Mouse (Mus musculus) embryo, embryonic 11 days (tissue): ENCODE measurements around the gene Mfsd11.
A peak's percentile ranks its signal among the peaks of the same experiment; 100 is the strongest.
"Not testable (repeated sequence)": the region's sequence is repeated elsewhere in the genome, so short reads cannot be mapped to it uniquely, and the experiment has no call there.

Source experiments
- DNase-seq: peaks from one replicate; pipeline ENCODE4 v3.0.0-alpha.2; 2015

Gene Mfsd11

DNA sequence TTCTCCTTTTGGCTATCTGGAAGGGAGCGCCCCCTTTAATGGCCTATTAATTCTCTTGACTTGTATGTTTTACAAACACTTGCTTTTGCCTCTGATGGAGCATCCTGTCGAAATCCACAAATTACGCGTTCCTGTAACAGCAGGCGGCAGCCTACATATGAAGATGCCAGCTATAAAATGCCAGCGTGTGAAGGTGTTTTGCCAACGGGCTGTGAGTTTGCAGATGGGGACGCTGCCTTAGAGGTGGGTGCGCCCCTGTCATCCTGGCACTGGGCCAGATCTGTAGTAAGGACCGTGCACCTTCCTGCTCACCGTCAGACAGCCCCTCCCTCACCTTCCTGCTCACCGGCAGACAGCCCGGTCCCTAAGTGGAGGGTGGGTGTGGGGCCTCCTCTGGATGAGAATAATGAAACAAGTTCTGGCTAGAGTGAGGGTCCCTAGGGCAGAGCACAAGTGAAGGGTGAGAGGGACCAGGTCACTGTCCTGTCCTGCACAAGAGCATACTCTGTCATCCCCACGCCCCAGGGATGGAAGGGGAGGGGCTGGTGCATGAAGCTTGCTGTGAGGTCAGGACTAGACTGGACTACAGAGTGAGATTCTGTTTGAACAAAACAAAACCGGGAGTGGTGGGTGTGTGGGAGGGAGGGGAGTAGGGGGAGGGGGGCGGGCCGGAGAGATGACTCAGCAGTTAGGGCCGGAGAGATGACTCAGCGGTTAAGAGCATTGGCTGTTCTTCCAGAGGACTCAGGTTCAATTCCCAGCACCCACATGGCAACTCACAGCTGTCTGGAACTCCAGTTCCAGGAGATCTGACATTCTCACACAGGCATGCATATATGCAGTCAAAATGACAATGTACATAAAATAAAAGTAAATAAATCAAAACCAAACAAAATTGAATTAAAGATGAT, 41.5 kb downstream of the Mfsd11 start:
- no peak for DNase-seq

DNA sequence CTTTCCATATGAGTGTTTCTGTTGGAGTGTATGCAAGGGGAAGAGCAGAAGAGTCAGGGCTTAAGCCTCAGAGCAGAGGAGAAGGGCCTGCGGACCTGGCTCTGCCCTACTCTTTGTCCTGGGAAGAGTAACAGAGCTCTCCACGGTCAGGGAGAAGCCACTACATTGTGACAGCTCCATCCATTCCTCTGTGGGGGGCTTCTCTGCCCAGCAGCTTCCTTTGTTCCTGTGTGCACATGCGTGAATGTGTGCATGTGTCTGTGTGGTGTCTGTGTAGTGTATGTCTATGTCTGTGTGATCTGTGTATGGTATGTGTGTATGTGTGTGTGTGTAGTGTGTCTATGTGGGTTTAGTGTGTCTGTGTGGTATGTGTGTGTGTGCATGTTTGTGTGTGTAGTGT, 43.2 kb downstream of the Mfsd11 start:
- DNase-seq = no peak

DNA sequence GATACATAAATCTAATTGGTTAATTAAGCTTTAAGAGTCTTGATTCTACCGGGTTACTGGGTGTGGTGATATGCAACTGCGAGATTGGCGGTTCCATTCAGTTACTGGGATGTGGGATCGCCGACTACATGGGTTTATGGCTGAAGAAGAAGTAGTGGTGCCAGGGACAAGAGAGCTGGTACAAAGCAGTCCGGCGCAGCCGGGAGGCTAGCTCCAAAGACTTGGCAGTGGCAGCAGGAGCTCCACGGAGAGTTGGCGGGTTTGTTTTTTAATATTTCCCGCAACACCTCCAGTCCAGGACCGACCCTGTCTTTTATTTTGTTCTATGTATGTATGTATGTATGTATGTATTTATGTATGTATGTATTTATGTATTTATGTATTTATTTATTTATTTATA, 47.0 kb downstream of the Mfsd11 start:
- no peak for DNase-seq

DNA sequence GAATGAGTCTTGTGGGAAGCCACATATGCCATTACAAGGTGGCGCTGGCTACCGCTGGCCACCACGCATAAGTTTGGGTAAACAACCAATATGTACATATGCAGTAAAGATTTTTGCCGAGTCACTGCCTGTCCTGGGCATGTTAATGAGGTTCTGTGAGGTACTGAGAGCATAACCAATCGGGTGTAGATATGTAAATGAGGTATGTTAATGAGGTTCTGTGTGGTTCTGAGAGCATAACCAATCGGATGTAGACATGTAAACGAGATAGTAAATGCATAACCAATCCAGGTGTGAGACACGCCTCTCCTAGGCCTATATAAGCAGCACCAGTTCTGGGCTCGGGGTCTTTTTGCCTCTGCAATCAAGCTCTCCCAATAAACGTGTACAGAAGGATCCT, 50.3 kb downstream of the Mfsd11 start:
- DNase-seq = not testable (repeated sequence)

DNA sequence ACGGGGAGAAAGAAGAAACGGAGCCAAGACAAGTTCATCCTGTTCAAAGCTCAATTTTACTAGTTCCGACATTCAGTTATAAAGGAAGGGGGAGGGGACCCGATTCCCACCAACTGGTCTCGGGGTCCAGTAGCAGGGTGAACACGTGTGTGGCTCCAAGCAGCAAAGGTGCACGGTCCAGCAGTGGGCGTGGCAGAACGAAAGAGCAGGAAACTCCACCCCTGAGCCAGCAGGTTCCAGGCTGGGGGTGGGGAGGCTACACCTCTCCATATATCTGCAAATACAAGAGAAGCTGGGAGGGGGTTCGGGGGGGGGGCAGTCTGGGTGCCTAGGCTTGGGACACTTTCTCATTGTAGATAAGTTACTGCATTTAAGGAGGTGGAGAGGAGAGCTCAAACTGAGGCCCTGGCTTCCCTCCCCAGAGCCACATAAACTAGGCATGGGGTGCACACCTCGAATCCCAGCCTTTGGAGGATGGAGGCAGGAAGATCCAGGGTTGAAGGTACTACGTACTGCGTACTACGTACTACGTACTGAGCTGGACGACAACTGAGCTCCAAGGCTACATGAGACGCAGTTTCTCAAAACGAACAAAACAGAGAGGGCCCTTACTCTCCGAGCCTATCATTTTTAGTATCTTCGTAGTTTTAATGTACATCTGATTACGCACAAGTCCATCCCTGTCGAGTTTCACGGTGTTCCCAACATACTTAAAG, 53.7 kb downstream of the Mfsd11 start:
- no peak for DNase-seq

DNA sequence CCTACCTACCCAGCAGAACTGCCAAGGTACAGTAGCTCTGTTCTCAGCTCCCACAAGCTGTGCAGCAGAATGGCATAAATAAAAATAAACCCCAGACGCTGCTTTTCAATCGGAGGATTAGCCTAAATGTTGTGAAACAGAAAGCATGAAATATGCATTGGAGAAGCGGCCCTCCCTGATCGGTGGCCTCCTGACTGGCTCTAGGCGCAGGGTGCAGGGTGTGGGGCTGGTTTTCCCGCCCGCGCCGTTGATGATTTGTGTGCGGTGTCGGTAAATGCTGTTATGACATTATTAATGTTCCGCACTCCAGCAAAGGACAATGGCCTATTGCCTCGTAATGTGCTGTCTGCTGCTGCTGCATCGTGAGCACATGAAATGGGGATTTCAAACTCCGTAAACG, 61.3 kb downstream of the Mfsd11 start:
- no peak for DNase-seq

DNA sequence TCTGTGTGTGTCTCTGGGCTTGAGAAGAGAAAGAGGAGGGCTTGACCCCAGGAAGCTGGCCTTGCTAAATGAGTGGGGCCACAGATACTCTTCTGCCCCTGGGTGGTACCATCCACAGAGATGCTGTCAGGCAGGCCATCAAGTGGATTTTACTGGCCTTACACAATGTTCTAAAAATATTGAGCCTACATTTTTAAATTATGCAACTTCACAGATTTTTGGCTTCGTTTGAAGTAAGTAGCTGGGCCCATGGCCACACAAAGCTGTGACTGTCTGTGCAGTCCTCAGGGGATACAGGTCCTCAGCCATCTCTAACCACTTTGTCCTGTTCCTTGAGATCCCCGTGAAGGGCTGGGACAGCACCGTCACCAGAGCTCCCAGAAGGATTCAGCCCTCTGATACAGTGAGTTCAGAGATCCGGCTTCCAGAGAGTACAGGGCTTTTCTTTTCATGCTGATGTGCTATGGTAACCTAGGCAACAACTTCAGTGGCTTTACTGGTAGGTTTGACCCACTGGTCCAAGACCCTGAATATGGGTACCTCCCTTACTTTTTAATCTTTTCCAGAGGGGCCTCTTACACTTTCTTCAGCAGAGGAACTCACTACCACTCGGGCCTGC, 62.1 kb downstream of the Mfsd11 start:
- DNase-seq = no peak

DNA sequence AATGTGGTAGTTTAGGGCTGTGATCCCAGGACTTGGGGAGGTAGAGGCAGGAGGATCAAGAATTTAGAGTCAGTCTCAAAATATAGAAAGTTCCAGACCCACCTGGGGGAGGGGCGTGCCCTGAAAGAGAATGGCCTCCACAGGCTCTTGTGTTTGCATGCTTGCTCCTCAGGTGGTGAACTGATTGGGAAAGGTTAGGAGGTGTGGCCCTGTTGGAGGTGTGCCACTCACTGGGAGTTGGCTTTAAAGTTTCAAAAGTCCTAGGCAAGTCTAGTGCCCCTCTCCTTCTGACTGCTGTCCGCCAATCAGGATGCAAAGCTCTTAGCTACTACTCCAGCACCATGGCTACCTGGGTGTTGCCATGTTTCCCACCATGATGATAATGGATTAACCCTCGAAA, 63.0 kb downstream of the Mfsd11 start:
- DNase-seq = no peak

DNA sequence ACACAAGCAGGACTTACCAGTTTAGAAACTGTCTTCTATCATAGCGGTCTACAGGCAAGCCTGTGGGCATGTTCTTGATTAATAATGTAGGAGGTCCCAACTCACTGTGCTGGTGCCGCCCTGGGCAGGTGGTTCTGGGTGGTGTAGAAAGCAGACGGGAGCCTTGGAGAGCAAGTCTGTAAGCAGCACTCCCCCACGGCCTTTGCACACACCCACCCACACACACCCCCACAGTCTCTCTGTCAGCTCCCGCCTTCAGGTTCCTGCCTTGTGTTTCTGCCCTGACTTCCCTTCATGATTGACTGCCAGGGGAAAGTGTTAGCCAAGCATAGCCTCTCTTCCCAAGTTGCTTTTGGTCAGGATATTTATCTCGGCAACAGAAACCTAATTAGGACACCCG, 65.1 kb downstream of the Mfsd11 start:
- no peak for DNase-seq

DNA sequence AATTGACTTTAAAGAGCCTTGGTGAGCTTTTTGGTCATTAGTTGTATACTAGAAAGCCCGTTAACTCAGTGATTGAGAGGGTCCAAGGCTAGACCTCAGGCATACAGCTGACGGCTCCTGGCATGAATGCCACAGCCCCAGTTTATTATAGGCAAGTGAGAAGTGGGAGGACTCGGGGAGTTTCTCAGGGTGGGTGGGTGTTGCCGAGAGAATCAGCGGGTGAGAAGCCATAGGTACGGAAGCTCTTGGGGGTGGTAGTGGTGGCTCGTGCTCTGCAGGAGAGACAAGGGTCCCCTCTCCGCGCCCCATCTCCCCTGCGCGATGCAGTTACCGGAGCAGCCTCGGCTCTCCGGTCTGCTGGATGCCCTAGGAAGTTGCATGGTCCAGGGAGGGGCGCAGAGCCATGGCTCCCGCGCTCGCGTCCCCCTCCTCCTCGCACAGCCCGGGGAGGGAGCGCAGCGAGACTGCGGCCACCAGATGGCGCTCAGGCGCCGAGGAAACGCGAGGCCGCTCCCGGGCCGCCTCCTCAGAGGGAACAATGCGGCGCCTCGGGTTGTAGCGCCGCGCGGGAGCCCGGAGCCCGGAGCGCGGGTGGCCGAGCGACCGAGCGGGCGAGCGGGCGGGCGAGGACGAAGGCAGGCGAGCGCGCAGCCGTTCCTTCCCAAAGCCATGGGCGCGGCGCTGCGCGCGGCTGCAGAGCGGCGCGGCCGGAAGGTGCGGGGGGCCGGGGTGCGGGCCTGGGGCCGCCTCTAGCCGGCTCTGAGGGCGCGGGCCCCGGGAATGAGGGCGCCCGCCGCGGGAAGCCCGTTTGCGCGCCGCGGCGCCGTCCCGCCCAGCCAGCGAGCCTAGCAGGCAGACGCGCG, 66.3 kb downstream of the Mfsd11 start, which contains the start of gene Mgat5b:
TSS of gene Mgat5b (plus strand) at position 541 of the 863 bp plus-strand sequence.
- DNase-seq = peak; percentile 94

DNA sequence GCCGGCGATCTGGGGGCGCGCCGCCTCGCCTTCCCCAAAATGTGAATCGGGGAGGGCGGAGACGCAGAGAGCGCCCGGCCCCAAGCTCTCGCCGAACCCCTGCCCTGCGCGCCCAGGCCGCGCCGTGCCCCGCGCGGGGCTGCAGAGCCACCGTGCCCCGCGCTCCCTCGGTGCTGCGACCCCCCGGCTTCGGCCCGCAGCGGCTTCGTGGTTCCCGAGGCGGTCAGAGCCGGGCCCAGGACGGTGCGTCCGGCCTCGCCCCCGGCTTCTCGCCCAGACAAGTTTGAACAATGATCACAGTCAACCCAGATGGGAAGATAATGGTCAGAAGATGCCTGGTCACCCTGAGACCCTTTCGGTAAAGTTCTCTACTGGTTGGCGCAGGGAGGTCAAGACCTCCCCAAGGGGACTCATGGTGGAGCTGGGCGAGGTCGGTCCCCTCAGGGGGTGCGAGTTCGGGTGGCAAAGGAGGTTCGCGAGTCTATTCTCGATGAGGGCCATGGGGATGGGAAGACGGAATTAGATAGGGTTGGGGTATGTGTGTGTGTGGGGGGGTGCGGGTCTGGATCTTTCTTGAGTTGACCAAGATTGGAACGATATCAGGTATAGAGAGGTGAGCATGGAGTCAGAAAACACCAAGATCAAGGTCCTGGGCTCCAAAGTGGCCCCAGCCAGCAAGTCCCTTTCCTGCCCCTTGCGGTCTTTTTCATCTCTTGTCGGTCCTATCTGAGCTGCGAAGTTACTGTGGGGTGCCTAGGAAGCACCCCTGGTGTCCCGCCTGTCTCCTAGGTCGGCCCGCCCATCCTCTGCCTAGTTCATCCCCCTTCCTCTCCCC, 67.2 kb downstream of the Mfsd11 start:
- peak; percentile 56 for DNase-seq

DNA sequence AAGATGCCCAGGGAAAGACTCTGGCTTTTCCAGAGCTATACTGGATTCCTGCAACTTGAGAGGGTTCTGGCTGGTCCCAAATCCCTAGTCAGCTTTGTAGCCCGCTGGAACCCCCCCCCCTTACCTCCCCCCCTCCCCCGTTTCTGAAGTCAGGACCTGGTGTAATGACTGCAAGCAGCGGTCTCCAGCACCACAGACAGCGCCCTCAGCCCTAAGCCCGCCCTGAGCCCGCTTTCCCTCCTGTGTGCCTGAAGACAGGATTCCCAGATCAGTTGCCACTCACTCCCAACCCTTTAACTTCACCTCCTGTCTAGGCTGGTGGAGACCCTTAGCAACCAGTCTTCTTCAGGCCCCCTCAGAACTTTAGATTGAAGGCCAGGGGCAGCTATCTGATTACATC, 68.5 kb downstream of the Mfsd11 start:
- peak; percentile 77 for DNase-seq

DNA sequence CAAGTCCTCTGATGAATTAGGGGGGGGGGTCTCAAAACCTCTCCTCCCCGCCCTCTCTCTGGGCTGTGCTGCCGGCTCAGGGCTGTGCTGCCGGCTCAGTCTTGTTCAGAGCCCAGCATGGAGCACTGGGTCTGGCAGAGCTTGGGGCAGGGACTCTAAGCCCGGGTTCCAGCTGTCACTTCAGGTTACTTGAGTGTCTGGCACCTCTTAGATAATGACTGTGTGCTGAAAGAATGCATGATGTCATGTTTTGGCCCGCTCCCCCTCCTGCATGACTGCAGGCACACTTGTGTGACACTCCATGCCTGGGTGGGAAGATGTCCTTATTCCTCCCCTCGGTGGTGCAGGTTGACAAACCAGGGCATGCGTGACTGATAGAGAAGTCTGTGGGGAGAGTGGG, 69.8 kb downstream of the Mfsd11 start:
- DNase-seq = no peak
